Mouse (Mus musculus): ENCODE results near the gene Vac14.

The Vac14 gene

GRCm38 (mm10) chr8:110741816-110742451, 123.5 kb downstream of the Vac14 start:
- in situ Hi-C loops (cut with MboI, MseI): no loop called here

DNA sequence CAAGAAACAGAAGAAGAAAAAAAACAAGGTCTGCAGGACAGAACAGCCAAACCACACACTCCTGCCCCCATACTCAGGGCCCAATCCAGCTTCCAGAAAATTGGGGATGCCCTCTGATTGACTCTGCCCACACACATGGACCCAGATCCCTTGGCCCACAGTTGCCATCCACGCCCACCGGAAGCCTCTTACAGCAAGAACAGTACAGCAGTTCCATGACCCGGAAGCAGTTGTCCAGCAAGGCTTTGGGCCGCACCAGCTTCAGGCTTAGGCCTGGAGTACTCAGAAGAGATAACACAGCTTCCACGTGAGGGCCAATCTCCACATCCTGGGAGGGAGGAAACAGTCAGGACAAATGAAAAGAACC, 124.0 kb downstream of the Vac14 start:
- in situ Hi-C loops (cut with MboI, MseI): no loop called here

- in situ Hi-C loops (cut with MboI, MseI): no loop called here
Measured at GRCm38 (mm10) chr8:110745162-110745561, 126.8 kb downstream of the Vac14 start.

- in situ Hi-C loops (cut with MboI, MseI): no loop called here
Measured at GRCm38 (mm10) chr8:110746661-110747060, 128.3 kb downstream of the Vac14 start.

DNA sequence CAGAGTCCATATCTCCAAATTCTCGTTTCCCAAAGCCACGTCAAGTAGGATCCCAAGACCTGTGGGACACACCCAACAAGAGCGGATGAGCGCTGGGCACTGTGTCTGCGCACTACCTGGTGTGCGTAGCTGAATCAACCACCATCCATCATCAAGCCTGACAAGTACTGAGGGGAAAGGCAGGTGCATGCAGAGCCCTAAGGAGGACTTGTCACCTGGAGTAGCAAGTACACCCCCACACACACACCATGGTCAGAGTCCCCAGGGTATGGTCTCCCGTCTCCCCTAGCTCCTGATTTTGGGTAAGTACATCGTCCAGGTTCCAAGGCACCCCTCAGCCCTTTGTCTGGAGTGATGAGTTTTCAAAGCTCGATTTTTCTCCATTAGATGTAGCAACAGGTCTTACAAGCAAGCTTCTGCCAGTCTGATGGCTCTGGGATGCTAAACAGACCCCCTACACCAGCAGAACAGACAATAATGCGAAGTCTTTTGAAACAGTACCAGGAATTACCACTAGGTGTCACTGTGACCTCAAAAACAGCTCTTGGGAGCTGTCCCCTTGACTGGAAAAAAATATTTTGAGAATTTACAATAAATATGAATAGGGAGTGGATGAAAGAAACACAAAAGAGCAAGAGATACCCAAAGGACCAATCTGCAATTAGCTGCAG, 131.2 kb downstream of the Vac14 start:
- in situ Hi-C loops (cut with MboI, MseI): no loop called here

- in situ Hi-C loops (cut with MboI, MseI): no loop called here
Measured at GRCm38 (mm10) chr8:110750269-110750668, 131.9 kb downstream of the Vac14 start.

DNA sequence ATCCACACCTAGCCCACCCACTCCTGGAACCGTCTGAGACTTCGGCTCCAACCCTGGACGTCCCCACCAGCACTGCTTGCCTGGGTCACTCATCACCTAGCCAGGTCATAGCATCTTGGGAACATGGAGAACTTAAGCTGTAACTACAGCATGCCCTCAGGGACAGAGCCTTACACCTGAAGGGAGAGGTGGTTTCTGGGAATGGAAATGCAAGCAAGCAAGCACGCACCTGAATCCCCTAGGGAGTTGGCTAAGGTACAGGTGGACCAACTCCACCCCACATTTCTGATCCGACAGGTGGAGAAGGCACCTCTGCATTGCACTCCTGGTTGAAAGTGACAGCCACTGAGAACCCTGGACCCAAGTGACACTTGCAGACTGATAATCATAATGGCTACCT, 133.1 kb downstream of the Vac14 start:
- in situ Hi-C loops (cut with MboI, MseI): no loop called here

GRCm38 (mm10) chr8:110754713-110755112, 136.3 kb downstream of the Vac14 start:
- in situ Hi-C loops (cut with MboI, MseI): no loop called here

- in situ Hi-C loops (cut with MboI, MseI): no loop called here
Measured at GRCm38 (mm10) chr8:110755511-110756170, 137.3 kb downstream of the Vac14 start.

DNA sequence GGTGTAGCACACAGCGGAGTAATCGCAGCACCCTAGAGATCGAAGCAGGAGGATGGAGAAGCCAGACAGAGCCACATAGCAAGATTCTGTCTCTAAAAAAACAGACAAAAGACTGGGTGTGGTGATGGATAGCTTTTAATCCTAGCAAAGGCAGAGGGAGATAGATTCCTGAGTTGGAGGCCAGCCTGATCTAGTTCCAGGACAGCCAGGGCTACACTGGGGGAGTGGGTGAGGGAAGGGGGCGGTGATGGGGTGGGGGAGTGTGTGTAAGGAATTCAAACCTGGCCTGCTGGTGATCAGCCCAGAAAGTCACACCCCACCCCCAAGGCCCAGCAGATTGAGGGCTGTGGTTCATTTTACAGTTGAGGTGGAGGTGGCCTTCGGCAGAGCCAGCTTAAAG, 137.8 kb downstream of the Vac14 start:
- in situ Hi-C loops (cut with MboI, MseI): no loop called here

DNA sequence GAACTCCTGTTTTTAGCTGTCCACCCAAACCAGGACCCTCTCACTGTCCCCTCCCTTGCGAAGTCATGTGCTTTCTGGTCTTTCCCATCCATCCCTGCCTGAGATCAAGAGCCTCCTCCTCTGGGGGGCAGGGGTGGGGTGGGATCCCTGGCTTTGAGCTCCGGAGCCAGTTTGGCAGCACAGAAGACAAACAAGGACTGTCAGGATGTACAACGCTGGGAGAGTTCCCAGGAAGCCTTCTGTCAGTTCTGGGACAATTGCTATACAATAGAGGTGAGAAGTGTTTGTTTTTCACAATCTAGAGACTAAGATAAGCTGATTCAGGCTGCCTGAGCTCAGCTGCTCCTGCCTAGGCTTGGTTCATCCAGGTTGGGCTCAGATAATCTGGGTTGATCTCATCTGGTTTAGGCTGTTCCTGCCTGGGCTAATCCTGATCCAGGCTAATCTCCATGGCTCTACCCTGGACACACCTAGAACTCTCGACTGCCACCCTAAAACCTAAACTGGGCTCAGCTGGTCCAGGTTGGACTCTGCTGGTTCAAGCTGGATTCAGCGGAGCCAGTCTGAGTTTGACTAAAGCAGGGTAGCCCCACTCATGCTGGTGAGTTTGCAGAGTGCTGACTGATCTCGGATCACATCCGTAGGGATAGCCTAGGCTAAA, 142.0 kb downstream of the Vac14 start:
- in situ Hi-C loops (cut with MboI, MseI): no loop called here

- in situ Hi-C loops (cut with MboI, MseI): no loop called here
Measured at GRCm38 (mm10) chr8:110761185-110761584, 142.8 kb downstream of the Vac14 start.

DNA sequence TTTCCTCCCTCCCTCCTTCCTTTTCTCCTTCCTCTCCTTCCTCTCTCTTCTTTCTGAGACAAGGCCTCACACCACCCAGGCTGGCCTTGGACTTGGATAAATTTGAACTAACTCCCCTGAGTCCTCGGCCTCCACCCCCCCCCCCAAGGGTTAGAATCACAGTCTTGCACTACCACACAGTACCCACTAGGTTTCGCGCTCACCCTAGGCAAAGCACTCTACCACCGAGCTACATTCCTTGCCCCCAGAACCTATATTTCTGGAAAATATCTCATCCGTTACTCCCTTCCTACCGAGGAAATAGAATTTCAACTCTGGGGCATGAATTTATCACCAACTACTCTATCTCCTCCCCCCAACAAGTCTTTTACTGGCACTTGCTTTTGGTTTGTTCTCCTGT, 143.6 kb downstream of the Vac14 start:
- in situ Hi-C loops (cut with MboI, MseI): no loop called here

GRCm38 (mm10) chr8:110764671-110765070, 146.3 kb downstream of the Vac14 start:
- in situ Hi-C loops (cut with MboI, MseI): no loop called here

DNA sequence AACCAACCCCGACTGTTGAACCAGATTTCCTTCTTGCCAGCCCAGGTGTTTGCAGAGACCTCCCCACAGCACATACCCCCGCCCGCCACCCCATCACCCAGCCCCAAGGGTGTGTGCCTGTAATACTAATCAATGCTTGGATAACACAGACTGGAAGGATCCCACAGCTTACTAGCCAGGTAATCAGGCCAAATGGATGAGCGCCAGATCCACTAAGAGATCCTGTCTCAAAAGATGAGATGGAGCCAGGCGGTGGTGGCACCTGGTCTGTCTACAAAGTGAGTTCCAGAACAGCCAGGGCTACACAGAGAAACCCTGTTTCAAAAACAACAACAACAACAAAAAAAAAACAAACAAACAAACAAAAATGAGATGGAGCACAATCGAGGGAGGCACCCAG, 148.9 kb downstream of the Vac14 start:
- in situ Hi-C loops (cut with MboI, MseI): no loop called here
